Mouse (Mus musculus): Measurements from ENCODE around the gene Irf2bp1.

DNA sequence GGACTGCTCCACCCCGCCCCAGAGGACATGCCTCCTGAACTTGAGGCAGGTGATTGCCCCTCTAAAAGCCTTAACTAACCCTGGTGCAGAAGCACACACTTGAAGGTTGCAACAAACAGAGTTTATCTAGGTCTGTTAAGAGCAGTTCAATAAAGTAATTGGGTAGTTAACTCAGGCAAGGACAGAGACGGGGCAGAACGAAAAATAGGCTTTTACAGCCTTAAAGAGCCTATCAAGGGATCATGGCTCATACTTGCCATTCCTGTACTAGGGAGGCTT, 2.1 kb upstream of the Irf2bp1 start:
- no peak for TF ChIP-seq GATA1 (IDR thresholded peaks at IDR 0.05; ENCODE audit: borderline replicate concordance, low read length)
- no peak for TF ChIP-seq FLI1 (IDR thresholded peaks at IDR 0.05; ENCODE audit: low read length)
